Mouse (Mus musculus) lung, adult 2 months (tissue): ENCODE measurements at regions not wholly inside any gene's neighbourhood (a gene's known extent, or its start where the extent isn't known, plus 50 kb on each side); places are given as distances from the start of the nearest gene placed in this dataset.

ENCODE experiments used
- CTCF ChIP-seq: fragments of 200-500 bp; IDR thresholded peaks from 2 replicates; pipeline ENCODE4 v1.5.1; 2011; ENCODE audit warnings: mild to moderate bottlenecking, low read length, control low read depth; ENCODE audit not compliant: insufficient read depth
- POLR2A ChIP-seq: fragments of 200-500 bp; IDR thresholded peaks from 2 replicates; pipeline ENCODE4 v1.6.1; 2011; ENCODE audit warnings: low read depth, mild to moderate bottlenecking, control low read depth, low read length, borderline replicate concordance; ENCODE audit errors: extremely low read depth

DNA sequence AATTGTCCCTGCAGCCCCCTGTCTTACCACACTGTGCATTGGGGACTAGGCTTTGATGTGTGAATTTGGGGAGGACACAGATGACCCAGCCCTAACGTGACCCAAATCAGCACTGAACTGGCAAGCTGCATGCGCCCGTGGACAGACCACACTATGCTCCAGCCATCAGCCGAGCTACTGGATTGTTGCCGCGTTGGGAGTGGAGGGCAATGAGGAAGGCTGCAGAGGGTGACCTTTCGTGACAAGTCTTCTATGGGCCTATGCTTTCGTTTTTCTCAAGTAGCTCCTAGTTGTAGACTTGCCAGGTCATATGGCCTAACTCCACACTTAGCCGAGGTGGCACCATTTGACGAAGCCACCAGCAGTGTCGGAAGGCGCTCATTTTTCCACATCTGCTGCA is 60.6 kb upstream of the Errfi1 start:
- TF ChIP-seq CTCF (no peak), POLR2A (no peak)
